Mouse (Mus musculus) neural tube, embryonic 12.5 days (tissue): ENCODE results near the gene Taco1. TPM values are rescaled to one million over a fixed set of nuclear protein-coding genes. Genes with fewer than 3 reads are reported as not detected.
"Not testable (repeated sequence)": the region's sequence is repeated elsewhere in the genome, so short reads cannot be mapped to it uniquely, and the experiment has no call there.

Source experiments
- ATAC-seq: fragments of 200-750 bp; cut with Nextera tagmentation; 2 replicates; pipeline ENCODE4 v1.8.0; 2017; ENCODE audit warnings: low read depth, mild to moderate bottlenecking, moderate TSS enrichment, moderate library complexity; ENCODE audit not compliant: low FRiP score
- H3K27ac ChIP-seq: fragments of 300-500 bp; sonication (generic); 2 replicates; pipeline ENCODE4 v1.5.1; 2016
- H3K27me3 ChIP-seq: fragments of 300-500 bp; sonication (generic); replicated peaks from 2 replicates; pipeline ENCODE4 v1.6.1; 2016; ENCODE audit warnings: mild to moderate bottlenecking
- H3K36me3 ChIP-seq: fragments of 300-500 bp; sonication (generic); 2 replicates; pipeline ENCODE4 v1.6.1; 2016; ENCODE audit warnings: mild to moderate bottlenecking
- H3K4me1 ChIP-seq: fragments of 300-500 bp; sonication (generic); 2 replicates; pipeline ENCODE4 v1.6.1; 2016
- H3K4me2 ChIP-seq: fragments of 300-500 bp; sonication (generic); replicated peaks from 2 replicates; pipeline ENCODE4 v1.6.1; 2016; ENCODE audit warnings: mild to moderate bottlenecking
- H3K4me3 ChIP-seq: fragments of 300-500 bp; sonication (generic); 2 replicates; pipeline ENCODE4 v1.5.1; 2016
- H3K9ac ChIP-seq: fragments of 300-500 bp; sonication (generic); 2 replicates; pipeline ENCODE4 v1.6.1; 2016; ENCODE audit warnings: mild to moderate bottlenecking
- H3K9me3 ChIP-seq: fragments of 300-500 bp; sonication (generic); 2 replicates; pipeline ENCODE4 v1.6.1; 2016; ENCODE audit warnings: mild to moderate bottlenecking
- WGBS: fragments of 180-500 bp; shearing (Covaris S2); methylation state at CpG from one replicate; pipeline ENCODE4 v1.1.7; 2016; 5-methylcytosine and 5-hydroxymethylcytosine counted together
- polyA plus RNA-seq: library from polyadenylated mRNA; unstranded; fragments of >200 nt; fragmentation: Nextera tagmentation; extraction: Ambion mirVana; gene quantifications from 2 replicates; pipeline ENCODE4 v1.2.1, GENCODE M21; 2016

Taco1 gene
- polyA plus RNA-seq, 1 experiment from 2014 or later, result 9.3 TPM

- WGBS, result 48% methylated on average over 18 of the region's 18 CpGs
- peaks cover 11% of the 10 kb centered on the region; the same call in 1 of the 2 replicates for H3K4me1 ChIP-seq
- H3K9me3 ChIP-seq, result no peaks in the 10 kb centered on the region
- H3K9ac ChIP-seq, result peak overlapping the region; percentile 86; the same call in 1 of the 2 replicates
- H3K4me2 ChIP-seq, result peak overlapping the region; percentile 89
- no peak for ATAC-seq
- no peak overlapping the region for H3K27ac ChIP-seq
- no peaks in the 10 kb centered on the region; the same call in 1 of the 2 replicates for H3K36me3 ChIP-seq
- peak overlapping the region; percentile 86 for H3K4me3 ChIP-seq
- no peaks in the 10 kb centered on the region for H3K27me3 ChIP-seq
These were observed 563 bp upstream of the Taco1 start for GRCm38 (mm10) chr11:106065073-106065922.

GRCm38 (mm10) chr11:106066616-106067015, 755 bp downstream of the Taco1 start:
- 19% methylated on average over 23 of the region's 23 CpGs for WGBS
- H3K4me3 ChIP-seq, result peak overlapping the region; percentile 86
- peak overlapping the region; percentile 86 for H3K9ac ChIP-seq
- not testable (repeated sequence) for H3K27me3 ChIP-seq, H3K36me3 ChIP-seq, H3K9me3 ChIP-seq, H3K27ac ChIP-seq, ATAC-seq
- H3K4me1 ChIP-seq, result peaks cover 11% of the 10 kb centered on the region; the same call in 1 of the 2 replicates
- H3K4me2 ChIP-seq, result peak overlapping the region; percentile 89

- Histone ChIP-seq H3K9ac (no peak overlapping the region), H3K27ac (no peak overlapping the region), H3K4me1 (no peaks in the 10 kb centered on the region), H3K9me3 (no peaks in the 10 kb centered on the region), H3K36me3 (peaks cover 17% of the 10 kb centered on the region; the same call in 1 of the 2 replicates), H3K27me3 (no peaks in the 10 kb centered on the region), H3K4me2 (no peak overlapping the region), H3K4me3 (no peak overlapping the region)
- ATAC-seq, result no peak
- WGBS, result 87% methylated on average over 3 of the region's 3 CpGs
These were observed 7.9 kb downstream of the Taco1 start for GRCm38 (mm10) chr11:106073774-106074173.

GRCm38 (mm10) chr11:106076321-106076720, 10.5 kb downstream of the Taco1 start:
- no peak overlapping the region for H3K4me2 ChIP-seq
- no peaks in the 10 kb centered on the region for H3K4me1 ChIP-seq
- H3K9ac ChIP-seq, result no peak overlapping the region
- no peak overlapping the region for H3K4me3 ChIP-seq
- no peak for ATAC-seq
- no peaks in the 10 kb centered on the region for H3K27me3 ChIP-seq
- H3K9me3 ChIP-seq, result no peaks in the 10 kb centered on the region
- H3K36me3 ChIP-seq, result peaks cover 17% of the 10 kb centered on the region; the same call in 1 of the 2 replicates
- 8% methylated on average over 4 of the region's 4 CpGs for WGBS
- H3K27ac ChIP-seq, result no peak overlapping the region

GRCm38 (mm10) chr11:106083708-106084701, 18.1 kb downstream of the Taco1 start, which contains the start of gene Map3k3:
Map3k3 (plus strand) TSS chr11:106084613.
- Histone ChIP-seq H3K27ac (peak within 1 kb of the TSS; percentile 95), H3K27me3 (no peaks in the 10 kb centered on the region), H3K9ac (peak within 1 kb of the TSS; percentile 91), H3K4me1 (peaks cover 12% of the 10 kb centered on the region; the same call in 1 of the 2 replicates), H3K4me2 (peak within 1 kb of the TSS; percentile 61), H3K9me3 (no peaks in the 10 kb centered on the region), H3K36me3 (no peaks in the 10 kb centered on the region), H3K4me3 (peak within 1 kb of the TSS; percentile 89)
- under 1% methylated on average over 69 of the region's 69 CpGs for WGBS
- ATAC-seq, result peak; percentile 99

- Histone ChIP-seq H3K4me3 (peak overlapping the region; percentile 89), H3K9ac (peak overlapping the region; percentile 91), H3K4me2 (peak overlapping the region; percentile 61), H3K36me3 (no peaks in the 10 kb centered on the region), H3K27ac (peak overlapping the region; percentile 95), H3K4me1 (peaks cover 12% of the 10 kb centered on the region; the same call in 1 of the 2 replicates), H3K27me3 (no peaks in the 10 kb centered on the region), H3K9me3 (no peaks in the 10 kb centered on the region)
- under 1% methylated on average over 59 of the region's 61 CpGs for WGBS
- peak; percentile 72 for ATAC-seq
These were observed 19.2 kb downstream of the Taco1 start for GRCm38 (mm10) chr11:106084911-106085561.

- no peak overlapping the region for H3K4me3 ChIP-seq
- no peaks in the 10 kb centered on the region for H3K4me1 ChIP-seq
- H3K9me3 ChIP-seq, result no peaks in the 10 kb centered on the region
- 0 out of 2 replicates have a peak, but pooled peaks cover 6% of the 10 kb centered on the region for H3K36me3 ChIP-seq
- no peak overlapping the region for H3K9ac ChIP-seq
- no peak overlapping the region for H3K4me2 ChIP-seq
- no peaks in the 10 kb centered on the region for H3K27me3 ChIP-seq
- ATAC-seq, result no peak
- no peak overlapping the region for H3K27ac ChIP-seq
- 94% methylated on average over 1 of the region's 1 CpGs for WGBS
These were observed 32.4 kb downstream of the Taco1 start for GRCm38 (mm10) chr11:106098223-106098622.

GRCm38 (mm10) chr11:106102866-106103265, 37.0 kb downstream of the Taco1 start:
- Histone ChIP-seq H3K27me3 (no peaks in the 10 kb centered on the region), H3K4me1 (no peaks in the 10 kb centered on the region), H3K9me3 (no peaks in the 10 kb centered on the region), H3K4me3 (no peak overlapping the region), H3K36me3 (0 out of 2 replicates have a peak, but pooled peaks cover 6% of the 10 kb centered on the region), H3K4me2 (no peak overlapping the region), H3K27ac (no peak overlapping the region), H3K9ac (no peak overlapping the region)
- ATAC-seq, result no peak
- 93% methylated on average over 3 of the region's 3 CpGs for WGBS

GRCm38 (mm10) chr11:106106047-106106587, 40.3 kb downstream of the Taco1 start:
- ATAC-seq, result no peak
- no peak overlapping the region for H3K27ac ChIP-seq
- no peak overlapping the region for H3K4me2 ChIP-seq
- no peak overlapping the region for H3K4me3 ChIP-seq
- 89% methylated on average over 8 of the region's 8 CpGs for WGBS
- no peaks in the 10 kb centered on the region for H3K9me3 ChIP-seq
- no peaks in the 10 kb centered on the region for H3K27me3 ChIP-seq
- H3K4me1 ChIP-seq, result no peaks in the 10 kb centered on the region
- peaks cover 6% of the 10 kb centered on the region; the same call in 1 of the 2 replicates for H3K36me3 ChIP-seq
- no peak overlapping the region for H3K9ac ChIP-seq

- no peaks in the 10 kb centered on the region for H3K9me3 ChIP-seq
- no peak for ATAC-seq
These were observed 45.8 kb downstream of the Taco1 start for GRCm38 (mm10) chr11:106111688-106112087.

GRCm38 (mm10) chr11:106122221-106122620, 56.4 kb downstream of the Taco1 start:
- no peaks in the 10 kb centered on the region for H3K4me1 ChIP-seq
- H3K9me3 ChIP-seq, result no peaks in the 10 kb centered on the region
- no peak overlapping the region for H3K27ac ChIP-seq
- no peak for ATAC-seq
- 96% methylated on average over 5 of the region's 5 CpGs for WGBS
- no peaks in the 10 kb centered on the region for H3K27me3 ChIP-seq
- no peak overlapping the region for H3K9ac ChIP-seq
- H3K4me3 ChIP-seq, result no peak overlapping the region
- H3K4me2 ChIP-seq, result no peak overlapping the region
- H3K36me3 ChIP-seq, result peaks cover 55% of the 10 kb centered on the region

More at GRCm38 (mm10) chr11:106111688-106112087, 45.8 kb downstream of the Taco1 start:
- no peak overlapping the region for H3K4me3 ChIP-seq
- H3K4me1 ChIP-seq, result no peaks in the 10 kb centered on the region
- no peak overlapping the region for H3K9ac ChIP-seq
- H3K36me3 ChIP-seq, result peaks cover 15% of the 10 kb centered on the region
- no peak overlapping the region for H3K4me2 ChIP-seq
- H3K27me3 ChIP-seq, result no peaks in the 10 kb centered on the region
- H3K27ac ChIP-seq, result no peak overlapping the region
